In genomic region chr8:66936236-66936635, GRCm38 (mm10) we compare ENCODE assay signal across 26 mouse cellular contexts.
"Had no signal": no experiment of that assay in that cellular context is flagged by ENCODE, and none has a peak within 500 bp of the region (broad histone marks: within the 10 kb centered on the region; RNA-seq: fewer than 3 reads in every experiment).

No protein-coding gene starts in this region.

- H3K9me3 ChIP-seq: heart, embryonic 15.5 days; hindbrain, embryonic 15.5 days; kidney, embryonic 15.5 days; limb, embryonic 13.5 days; limb, embryonic 15.5 days; liver, embryonic 12.5 days had no signal

- H3K4me3 ChIP-seq: heart, adult 2 months; heart, embryonic 13.5 days; heart, embryonic 15.5 days; hindbrain, embryonic 13.5 days; hindbrain, embryonic 15.5 days; kidney, embryonic 15.5 days; limb, embryonic 13.5 days; limb, embryonic 15.5 days; liver, embryonic 12.5 days had no signal

- H3K27ac ChIP-seq: heart, adult 2 months; heart, embryonic 13.5 days; heart, embryonic 15.5 days; hindbrain, embryonic 13.5 days; hindbrain, embryonic 15.5 days; hindbrain, postnatal 0 days; kidney, embryonic 15.5 days; kidney, postnatal 0 days; limb, embryonic 13.5 days; limb, embryonic 15.5 days; liver, embryonic 12.5 days had no signal

- DNase-seq: gastrocnemius, postnatal 14 days; gastrocnemius, postnatal 36 days; heart, adult 11 months; heart, adult 2 months; heart, postnatal 14 days; heart, postnatal 36 days; kidney, adult 11 months; kidney, adult 2 months; kidney, adult 9 months; kidney, postnatal 14 days; kidney, postnatal 36 days; layer of hippocampus, adult 9-11 months; layer of hippocampus, postnatal 36 days; left cerebral cortex, postnatal 4 days had no signal

- H3K36me3 ChIP-seq: heart, embryonic 13.5 days; heart, embryonic 15.5 days; hindbrain, embryonic 13.5 days; hindbrain, embryonic 15.5 days; kidney, embryonic 15.5 days; limb, embryonic 13.5 days; limb, embryonic 15.5 days; liver, embryonic 12.5 days had no signal

- H3K27me3 ChIP-seq: heart, embryonic 13.5 days; heart, embryonic 15.5 days; hindbrain, embryonic 13.5 days; hindbrain, embryonic 15.5 days; kidney, embryonic 15.5 days; limb, embryonic 13.5 days; limb, embryonic 15.5 days; liver, embryonic 12.5 days had no signal

- H3K4me2 ChIP-seq: heart, embryonic 11.5 days; heart, embryonic 13.5 days; heart, embryonic 15.5 days; hindbrain, embryonic 13.5 days; hindbrain, embryonic 15.5 days; kidney, embryonic 15.5 days; limb, embryonic 13.5 days; limb, embryonic 15.5 days; liver, embryonic 12.5 days had no signal

- H3K4me1 ChIP-seq: heart, embryonic 13.5 days; heart, embryonic 15.5 days; hindbrain, embryonic 13.5 days; hindbrain, embryonic 15.5 days; kidney, embryonic 15.5 days; limb, embryonic 13.5 days; limb, embryonic 15.5 days; liver, embryonic 12.5 days had no signal

- H3K9ac ChIP-seq: heart, embryonic 13.5 days; heart, embryonic 15.5 days; hindbrain, embryonic 13.5 days; hindbrain, embryonic 15.5 days; kidney, embryonic 15.5 days; limb, embryonic 13.5 days; limb, embryonic 15.5 days; liver, embryonic 12.5 days had no signal

- ATAC-seq: hindbrain, postnatal 0 days; intestine, embryonic 16.5 days; liver, embryonic 12.5 days had no signal
